Mouse (Mus musculus) spleen, postnatal 14 days (tissue): ENCODE measurements around the gene Myb.
"Not testable (repeated sequence)": the region's sequence is repeated elsewhere in the genome, so short reads cannot be mapped to it uniquely, and the experiment has no call there.

ENCODE experiments used
- DNase-seq, 2 experiments: peaks; one replicate each; pipeline ENCODE4 v3.0.0; 2021 to 2022; ENCODE audit warnings: low spot score in 2 of 2

Myb gene

GRCm38 (mm10) chr10:21168466-21168865 is 7.7 kb upstream of the Myb start:
- DNase-seq = no peak

- no peak for DNase-seq
Observed at GRCm38 (mm10) chr10:21167842-21168241, 7.1 kb upstream of the Myb start.

- DNase-seq = no peak
Observed at GRCm38 (mm10) chr10:21167165-21167564, 6.4 kb upstream of the Myb start.

- no peak for DNase-seq
Observed at GRCm38 (mm10) chr10:21165411-21165810, 4.6 kb upstream of the Myb start.

GRCm38 (mm10) chr10:21162124-21162523 is 1.3 kb upstream of the Myb start:
- no peak for DNase-seq

GRCm38 (mm10) chr10:21161359-21162094 is 743 bp upstream of the Myb start:
- peak in 1 of 2 experiments; percentile 17 for DNase-seq

- DNase-seq = peak; percentile 15 to 31
Observed at GRCm38 (mm10) chr10:21159697-21160394, 938 bp downstream of the Myb start.

- DNase-seq = peak; percentile 56 to 68
Observed at GRCm38 (mm10) chr10:21158918-21159443, 1.8 kb downstream of the Myb start.

- DNase-seq = peak; percentile 39 to 55
Observed at GRCm38 (mm10) chr10:21158111-21158917, 2.5 kb downstream of the Myb start.

GRCm38 (mm10) chr10:21156953-21157499 is 3.8 kb downstream of the Myb start:
- no peak for DNase-seq

- no peak for DNase-seq
Observed at GRCm38 (mm10) chr10:21156416-21156815, 4.4 kb downstream of the Myb start.

GRCm38 (mm10) chr10:21154927-21155326 is 5.9 kb downstream of the Myb start:
- no peak for DNase-seq

GRCm38 (mm10) chr10:21153433-21153832 is 7.4 kb downstream of the Myb start:
- no peak for DNase-seq

- no peak for DNase-seq
Observed at GRCm38 (mm10) chr10:21152812-21153211, 8.0 kb downstream of the Myb start.

- no peak for DNase-seq
Observed at GRCm38 (mm10) chr10:21151320-21151719, 9.5 kb downstream of the Myb start.

GRCm38 (mm10) chr10:21149945-21150344 is 10.8 kb downstream of the Myb start:
- DNase-seq = not testable (repeated sequence)

GRCm38 (mm10) chr10:21146719-21147118 is 14.1 kb downstream of the Myb start:
- no peak for DNase-seq

- DNase-seq = no peak
Observed at GRCm38 (mm10) chr10:21146263-21146662, 14.5 kb downstream of the Myb start.

- DNase-seq = no peak
Observed at GRCm38 (mm10) chr10:21144627-21145504, 15.9 kb downstream of the Myb start.

GRCm38 (mm10) chr10:21135297-21135696 is 25.5 kb downstream of the Myb start:
- no peak for DNase-seq
